Mouse (Mus musculus): ENCODE data around the gene Grn.

- TF ChIP-seq EP300 (IDR thresholded peaks at IDR 0.05) (no peak), CTCF (IDR thresholded peaks at IDR 0.05) (no peak)
Observed at GRCm38 (mm10) chr11:102384418-102384817, 45.7 kb upstream of the Grn start.
